Mouse (Mus musculus) embryonic fibroblast, embryonic 13.5 days (primary cell): ENCODE results near the gene Dis3l2.

Experiments used
- CTCF ChIP-seq: IDR thresholded peaks from 2 replicates; pipeline ENCODE4 v1.5.1; 2011; ENCODE audit warnings: mild to moderate bottlenecking, control low read depth, low read length, moderate library complexity, borderline replicate concordance; ENCODE audit not compliant: insufficient read depth
- POLR2A ChIP-seq: IDR thresholded peaks from 2 replicates; pipeline ENCODE4 v1.6.1; 2011; ENCODE audit warnings: low read depth, mild to moderate bottlenecking, control low read depth, low read length, moderate library complexity

GRCm38 (mm10) chr1:87089828-87090227, 386.2 kb downstream of the Dis3l2 start, which contains the start of gene Alppl2:
- TF ChIP-seq CTCF (no peak), POLR2A (no peak)
